Mouse (Mus musculus) olfactory bulb, adult 2 months (tissue): ENCODE results near the gene Wdr91.

ENCODE experiments used
- CTCF ChIP-seq: fragments of 200-500 bp; IDR thresholded peaks from 2 replicates; pipeline ENCODE4 v1.5.1; 2012; ENCODE audit warnings: low read depth, mild to moderate bottlenecking, low read length, moderate library complexity; ENCODE audit not compliant: insufficient read depth
- POLR2A ChIP-seq: fragments of 200-500 bp; IDR thresholded peaks from 2 replicates; pipeline ENCODE4 v1.6.1; 2012; ENCODE audit warnings: mild to moderate bottlenecking, low read depth, low read length, moderate library complexity; ENCODE audit not compliant: insufficient read depth

DNA sequence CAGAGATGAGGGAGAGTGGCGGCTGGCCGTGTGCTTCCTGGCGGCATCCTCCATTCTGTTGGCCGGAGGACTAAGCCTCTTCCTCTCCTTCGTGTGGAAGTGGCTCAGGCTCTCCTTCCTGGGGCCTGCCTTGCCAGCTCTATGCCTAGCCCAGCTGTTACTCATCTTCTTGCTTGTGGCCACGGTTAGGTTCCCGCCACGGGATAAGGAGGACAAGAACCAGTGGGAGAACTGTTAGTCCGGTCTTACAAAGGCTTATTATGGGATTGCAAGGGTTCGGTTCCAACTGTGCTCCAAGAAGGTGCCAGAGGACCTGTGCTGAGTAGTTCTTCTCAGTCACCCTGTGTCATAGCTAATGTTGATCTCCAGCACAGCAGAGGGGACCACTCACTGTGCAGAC is 37.8 kb downstream of the Wdr91 start:
- TF ChIP-seq CTCF (no peak), POLR2A (no peak)
